Mouse (Mus musculus) kidney, embryonic 16.5 days (tissue): ENCODE results near the gene Fzd7. TPM values are rescaled to one million over a fixed set of nuclear protein-coding genes. Genes with fewer than 3 reads are reported as not detected.
A peak's percentile ranks its signal among the peaks of the same experiment; 100 is the strongest.

Experiments used
- ATAC-seq: fragments of 200-750 bp; cut with Nextera tagmentation; 2 replicates; pipeline ENCODE4 v1.8.0; 2017; ENCODE audit warnings: moderate TSS enrichment; ENCODE audit not compliant: low FRiP score, low TSS enrichment
- H3K27ac ChIP-seq: fragments of 300-500 bp; sonication (generic); 2 replicates; pipeline ENCODE4 v1.5.1; 2014; ENCODE audit warnings: low read length
- H3K27me3 ChIP-seq: fragments of 300-500 bp; sonication (generic); 2 replicates; pipeline ENCODE4 v1.6.1; 2014; ENCODE audit warnings: low read length, control low read depth, mixed read lengths; ENCODE audit not compliant: insufficient read depth
- H3K36me3 ChIP-seq: fragments of 300-500 bp; sonication (generic); 2 replicates; pipeline ENCODE4 v1.6.1; 2014; ENCODE audit warnings: low read length, control low read depth, mixed read lengths; ENCODE audit not compliant: insufficient read depth
- H3K4me1 ChIP-seq: fragments of 300-500 bp; sonication (generic); 2 replicates; pipeline ENCODE4 v1.6.1; 2014; ENCODE audit warnings: low read length, control low read depth, mixed read lengths; ENCODE audit not compliant: insufficient read depth
- H3K4me2 ChIP-seq: fragments of 300-500 bp; sonication (generic); replicated peaks from 2 replicates; pipeline ENCODE4 v1.6.1; 2014; ENCODE audit warnings: low read depth, low read length
- H3K4me3 ChIP-seq: fragments of 300-500 bp; sonication (generic); 2 replicates; pipeline ENCODE4 v1.5.1; 2014; ENCODE audit warnings: mild to moderate bottlenecking, low read length
- H3K9ac ChIP-seq: fragments of 300-500 bp; sonication (generic); replicated peaks from 2 replicates; pipeline ENCODE4 v1.6.1; 2014; ENCODE audit warnings: low read length
- H3K9me3 ChIP-seq: fragments of 300-500 bp; sonication (generic); 2 replicates; pipeline ENCODE4 v1.6.1; 2016; ENCODE audit warnings: low read length, control low read depth
- WGBS: fragments of 180-500 bp; shearing (Covaris S2); extraction: QIAGEN DNeasy Blood & Tissue Kit; methylation state at CpG from one replicate; pipeline ENCODE4 v1.1.7; 2014; 5-methylcytosine and 5-hydroxymethylcytosine counted together
- polyA plus RNA-seq: library from polyadenylated mRNA; unstranded; fragments of >200 nt; fragmentation: Nextera tagmentation; extraction: Ambion mirVana; gene quantifications from 2 replicates; pipeline ENCODE4 v1.2.1, GENCODE M21; 2015

The Fzd7 gene
- polyA plus RNA-seq, 1 experiment from 2014 or later = 16.0 TPM

DNA sequence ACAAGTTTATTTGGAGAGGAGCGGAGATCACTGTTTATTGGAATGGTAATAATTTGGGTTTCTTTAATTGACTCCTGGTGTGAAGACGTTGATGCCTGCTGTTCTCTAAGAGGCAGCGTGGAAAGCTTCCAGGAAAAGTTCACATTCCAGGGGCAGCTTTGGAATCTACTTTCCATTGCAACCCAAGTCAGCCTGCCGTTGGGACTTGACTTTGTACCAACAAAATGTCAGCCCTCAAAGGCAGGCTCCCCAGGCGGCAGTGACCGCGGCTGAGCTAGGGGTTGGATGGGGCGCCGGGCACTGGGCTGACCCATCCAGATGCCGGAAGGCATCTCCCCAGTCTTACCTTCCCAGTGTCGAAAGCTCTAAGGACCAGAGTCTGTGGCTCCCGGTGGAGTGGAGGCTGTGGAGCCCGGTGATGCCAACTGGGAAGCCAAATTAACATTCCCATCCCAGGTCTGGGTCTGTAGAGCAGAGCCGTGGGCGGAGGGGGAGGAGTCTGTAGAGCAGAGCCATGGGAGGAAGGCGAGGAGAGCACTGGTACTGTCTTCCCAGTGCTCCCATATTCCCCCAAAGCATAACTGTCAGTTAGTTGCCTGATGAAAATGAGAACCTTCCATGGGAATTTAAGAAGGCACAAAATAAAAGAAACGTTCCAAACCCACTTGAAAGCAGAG is 26.4 kb downstream of the Fzd7 start:
- 28% methylated on average over 17 of the region's 17 CpGs for WGBS
- H3K9ac ChIP-seq = no peak overlapping the region
- peaks cover 7% of the 10 kb centered on the region for H3K4me1 ChIP-seq
- H3K4me3 ChIP-seq = no peak overlapping the region
- peak overlapping the region; percentile 27; the same call in 1 of the 2 replicates for H3K4me2 ChIP-seq
- no peaks in the 10 kb centered on the region for H3K9me3 ChIP-seq
- no peak overlapping the region for H3K27ac ChIP-seq
- no peaks in the 10 kb centered on the region for H3K36me3 ChIP-seq
- no peak for ATAC-seq
- H3K27me3 ChIP-seq = no peaks in the 10 kb centered on the region

GRCm38 (mm10) chr1:59511566-59512270 is 29.5 kb downstream of the Fzd7 start:
- no peaks in the 10 kb centered on the region for H3K36me3 ChIP-seq
- H3K4me3 ChIP-seq = no peak overlapping the region
- H3K9ac ChIP-seq = no peak overlapping the region
- no peak overlapping the region for H3K4me2 ChIP-seq
- ATAC-seq = no peak
- H3K27ac ChIP-seq = no peak overlapping the region
- WGBS = 64% methylated on average over 9 of the region's 9 CpGs
- peaks cover 17% of the 10 kb centered on the region for H3K4me1 ChIP-seq
- no peaks in the 10 kb centered on the region for H3K9me3 ChIP-seq
- H3K27me3 ChIP-seq = no peaks in the 10 kb centered on the region

DNA sequence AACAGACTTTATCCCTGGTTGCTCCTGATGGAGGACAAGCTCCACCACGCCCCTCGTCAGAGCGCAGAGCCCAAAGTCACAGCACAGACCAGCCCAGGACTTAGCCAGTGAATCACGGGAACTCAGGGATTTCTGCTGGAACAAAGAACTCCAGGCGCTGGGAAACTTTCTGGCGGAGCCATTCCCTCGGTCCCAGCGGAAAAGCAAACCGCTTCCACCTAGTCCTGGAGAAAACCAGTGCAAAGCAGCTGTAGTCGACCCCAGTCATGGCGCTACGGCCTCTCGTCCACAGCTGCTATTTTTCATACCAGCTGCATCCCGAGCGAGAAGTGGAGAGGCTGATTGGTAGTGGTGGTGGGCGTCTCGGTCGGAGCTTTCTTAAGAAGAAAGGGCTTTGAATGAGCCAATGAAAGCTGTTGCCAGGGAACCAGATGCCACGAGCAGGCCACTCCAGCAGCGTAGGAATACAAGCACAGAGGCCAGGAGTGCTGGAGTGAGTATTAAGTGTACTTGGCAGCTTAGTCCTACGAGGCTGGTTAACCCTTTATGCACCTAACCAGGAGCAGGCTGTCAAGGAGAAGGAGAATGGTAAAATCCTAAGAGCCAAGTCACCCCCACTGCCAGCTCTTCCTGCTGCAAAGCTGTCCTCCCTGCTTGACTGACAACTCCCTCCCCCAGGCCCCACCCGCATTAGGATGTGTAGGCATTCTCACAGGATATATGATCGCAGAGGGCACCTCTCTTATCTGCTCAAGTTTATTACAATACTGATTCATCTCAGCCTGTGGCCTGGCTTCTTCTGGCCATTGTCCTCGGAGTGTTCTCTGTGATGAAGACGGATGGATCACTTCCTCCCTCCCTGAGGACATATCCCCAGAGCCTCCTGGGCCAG is 34.0 kb downstream of the Fzd7 start, which contains the start of gene Gm973:
Gene Gm973 (plus strand): TSS at position 239 of the 892 bp plus-strand sequence.
- ATAC-seq = peak; percentile 80
- H3K4me1 ChIP-seq = peaks cover 40% of the 10 kb centered on the region
- no peaks in the 10 kb centered on the region for H3K36me3 ChIP-seq
- peak within 1 kb of the TSS; percentile 45 for H3K4me3 ChIP-seq
- no peaks in the 10 kb centered on the region; the same call in 1 of the 2 replicates for H3K27me3 ChIP-seq
- peak within 1 kb of the TSS; percentile 65 for H3K4me2 ChIP-seq
- H3K27ac ChIP-seq = peak within 1 kb of the TSS; percentile 89
- H3K9me3 ChIP-seq = no peaks in the 10 kb centered on the region
- 3% methylated on average over 25 of the region's 25 CpGs for WGBS
- peak within 1 kb of the TSS; percentile 75 for H3K9ac ChIP-seq

DNA sequence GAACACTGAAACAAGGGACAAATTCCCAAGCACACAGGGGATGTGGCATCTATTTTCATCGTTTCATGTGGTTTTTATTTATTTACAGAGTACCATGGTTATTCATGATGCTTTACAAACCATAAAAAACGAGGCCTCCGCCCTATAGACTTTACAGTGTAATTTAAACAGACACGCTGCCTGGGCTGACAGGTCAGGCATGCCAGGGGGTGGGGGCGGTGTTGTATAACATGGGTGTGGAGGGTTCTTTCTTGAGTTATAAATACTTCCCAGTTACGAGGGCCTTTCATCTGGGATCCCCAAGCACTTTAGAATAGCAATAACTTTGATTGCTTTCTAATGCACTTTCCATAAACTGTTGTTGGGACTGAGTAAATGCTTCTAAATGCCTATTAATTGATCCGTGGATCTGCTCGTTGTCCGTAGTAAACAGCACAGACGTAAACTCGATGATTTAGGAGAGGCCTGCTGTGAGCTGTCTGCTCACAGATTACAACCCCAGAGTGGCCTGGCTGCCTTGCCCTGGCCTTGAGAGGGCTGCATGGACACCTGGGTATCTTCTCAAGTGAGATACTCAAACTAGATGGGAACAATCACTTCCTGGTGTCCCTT is 38.1 kb downstream of the Fzd7 start:
- Histone ChIP-seq H3K27ac (peak overlapping the region; percentile 45), H3K36me3 (no peaks in the 10 kb centered on the region), H3K9ac (no peak overlapping the region), H3K9me3 (no peaks in the 10 kb centered on the region), H3K4me3 (no peak overlapping the region), H3K4me2 (0 out of 2 replicates have a peak overlapping the region, but pooled peaks have one; percentile 17), H3K4me1 (peaks cover 54% of the 10 kb centered on the region), H3K27me3 (no peaks in the 10 kb centered on the region; the same call in 1 of the 2 replicates)
- no peak for ATAC-seq
- 17% methylated on average over 11 of the region's 11 CpGs for WGBS

- H3K9me3 ChIP-seq = no peaks in the 10 kb centered on the region
- ATAC-seq = no peak
- H3K9ac ChIP-seq = no peak overlapping the region
- H3K27ac ChIP-seq = no peak overlapping the region
- WGBS = 40% methylated on average over 1 of the region's 1 CpGs
- H3K4me2 ChIP-seq = no peak overlapping the region
- no peaks in the 10 kb centered on the region for H3K36me3 ChIP-seq
- no peaks in the 10 kb centered on the region; the same call in 1 of the 2 replicates for H3K27me3 ChIP-seq
- H3K4me3 ChIP-seq = no peak overlapping the region
- peaks cover 38% of the 10 kb centered on the region for H3K4me1 ChIP-seq
Measured at GRCm38 (mm10) chr1:59522456-59522855, 40.2 kb downstream of the Fzd7 start.

DNA sequence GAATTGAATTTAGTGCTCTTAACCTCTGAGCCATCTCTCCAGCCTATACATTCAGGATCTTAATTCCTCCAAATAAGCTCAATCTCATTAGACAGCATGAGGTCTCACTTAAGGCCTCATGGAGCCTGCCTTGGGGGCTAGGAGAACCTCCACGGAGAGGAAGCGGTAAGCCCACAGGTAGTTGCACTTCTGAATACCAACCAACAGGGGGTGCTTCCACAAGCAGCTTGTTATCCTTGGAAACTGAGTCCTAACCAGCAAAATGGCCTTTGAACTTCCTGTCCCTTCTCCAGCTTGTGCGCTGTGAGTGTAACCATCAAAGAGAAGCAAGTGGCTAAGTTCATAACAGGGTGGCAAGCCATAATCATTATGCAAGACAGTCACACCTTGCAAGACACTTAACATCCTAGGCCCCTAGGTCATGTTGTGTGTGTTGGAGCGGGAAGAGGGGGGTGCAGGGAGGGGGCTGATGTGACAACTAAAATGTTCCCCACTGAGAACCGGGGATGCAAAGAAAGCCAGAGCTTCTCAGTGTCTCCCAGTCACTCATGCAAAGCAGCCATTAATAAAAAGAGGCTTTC is 41.2 kb downstream of the Fzd7 start:
- Histone ChIP-seq H3K9me3 (no peaks in the 10 kb centered on the region), H3K36me3 (no peaks in the 10 kb centered on the region), H3K4me3 (no peak overlapping the region), H3K4me2 (no peak overlapping the region), H3K4me1 (peaks cover 38% of the 10 kb centered on the region), H3K27me3 (no peaks in the 10 kb centered on the region; the same call in 1 of the 2 replicates), H3K9ac (no peak overlapping the region), H3K27ac (no peak overlapping the region)
- 58% methylated on average over 5 of the region's 5 CpGs for WGBS
- no peak for ATAC-seq

DNA sequence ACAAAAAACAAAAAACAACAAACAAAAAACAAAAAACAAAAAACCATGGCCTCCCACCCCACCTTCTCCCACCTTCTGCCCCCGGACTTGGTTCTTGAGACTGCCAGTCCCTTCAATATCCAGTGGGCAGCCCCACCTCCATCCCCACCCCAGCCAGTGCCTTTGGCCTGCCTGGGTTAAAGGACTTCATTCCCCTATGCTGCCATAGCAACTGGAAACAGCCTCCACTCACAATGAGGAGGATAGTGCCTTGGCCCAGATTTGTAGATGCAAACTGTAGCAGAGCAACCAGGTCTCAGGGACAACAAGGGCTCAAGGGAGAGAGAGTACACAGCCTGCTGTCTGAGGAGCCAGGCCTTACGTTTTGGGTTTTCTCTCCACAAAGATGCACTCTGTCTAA is 41.8 kb downstream of the Fzd7 start:
- H3K27me3 ChIP-seq = no peaks in the 10 kb centered on the region; the same call in 1 of the 2 replicates
- H3K36me3 ChIP-seq = no peaks in the 10 kb centered on the region
- H3K4me3 ChIP-seq = no peak overlapping the region
- H3K4me1 ChIP-seq = peaks cover 36% of the 10 kb centered on the region
- H3K4me2 ChIP-seq = no peak overlapping the region
- ATAC-seq = no peak
- no peak overlapping the region for H3K9ac ChIP-seq
- H3K27ac ChIP-seq = no peak overlapping the region
- WGBS = 54% methylated on average over 2 of the region's 2 CpGs
- no peaks in the 10 kb centered on the region for H3K9me3 ChIP-seq

DNA sequence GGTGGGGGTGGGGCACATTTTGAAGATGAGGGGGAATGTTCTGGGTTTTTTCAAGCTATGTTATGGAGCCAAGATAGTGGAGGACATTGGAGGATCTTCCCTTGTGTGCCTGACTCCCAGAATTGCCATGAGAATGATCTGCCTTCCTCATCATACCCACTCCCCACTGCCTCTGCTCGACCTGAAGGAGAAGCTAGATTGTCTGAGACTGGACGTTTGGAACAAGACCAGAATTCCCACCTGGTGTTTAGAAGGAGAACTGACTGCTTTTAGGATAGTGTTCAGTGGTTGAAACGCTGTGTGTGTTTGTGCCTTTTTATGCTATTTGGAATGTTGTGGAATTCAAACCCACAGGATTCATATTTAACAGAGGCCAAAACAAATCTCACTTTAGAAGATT is 42.5 kb downstream of the Fzd7 start:
- Histone ChIP-seq H3K36me3 (no peaks in the 10 kb centered on the region), H3K4me1 (peaks cover 29% of the 10 kb centered on the region), H3K4me3 (no peak overlapping the region), H3K9ac (no peak overlapping the region), H3K9me3 (no peaks in the 10 kb centered on the region), H3K27me3 (no peaks in the 10 kb centered on the region), H3K27ac (no peak overlapping the region), H3K4me2 (no peak overlapping the region)
- no peak for ATAC-seq
- 28% methylated on average over 3 of the region's 3 CpGs for WGBS

- no peak overlapping the region for H3K4me2 ChIP-seq
- peaks cover 9% of the 10 kb centered on the region for H3K4me1 ChIP-seq
- 71% methylated on average over 6 of the region's 6 CpGs for WGBS
- H3K27me3 ChIP-seq = no peaks in the 10 kb centered on the region
- ATAC-seq = no peak
- H3K9ac ChIP-seq = no peak overlapping the region
- H3K27ac ChIP-seq = no peak overlapping the region
- H3K9me3 ChIP-seq = no peaks in the 10 kb centered on the region
- no peaks in the 10 kb centered on the region for H3K36me3 ChIP-seq
- no peak overlapping the region for H3K4me3 ChIP-seq
Measured at GRCm38 (mm10) chr1:59527219-59527618, 45.0 kb downstream of the Fzd7 start.
